Mouse (Mus musculus): ENCODE data around the gene Hps4. TPM values are rescaled to one million over a fixed set of nuclear protein-coding genes. Genes with fewer than 3 reads are reported as not detected.
"Not testable (repeated sequence)": the region's sequence is repeated elsewhere in the genome, so short reads cannot be mapped to it uniquely, and the experiment has no call there.

Gene Hps4
- polyA plus RNA-seq, 1 experiment from 2014 or later, result 18.9 TPM

GRCm38 (mm10) chr5:112412781-112413180 lies 69.9 kb downstream of the Hps4 start:
- not testable (repeated sequence) for ATAC-seq (replicated peaks; ENCODE audit: extremely low read depth, insufficient read depth, low FRiP score); H3K4me3 ChIP-seq (ENCODE audit: low read length); H3K4me2 ChIP-seq (ENCODE audit: low read depth, low read length); H3K9ac ChIP-seq (ENCODE audit: low read length); H3K27ac ChIP-seq (ENCODE audit: low read length); H3K4me1 ChIP-seq (ENCODE audit: control insufficient read depth, insufficient read depth, low read length); H3K9me3 ChIP-seq (replicated peaks; ENCODE audit: control insufficient read depth, low read length); H3K36me3 ChIP-seq (ENCODE audit: control insufficient read depth, insufficient read depth)
- 75% methylated on average over 4 of the region's 4 CpGs for WGBS
- H3K27me3 ChIP-seq (ENCODE audit: control insufficient read depth, insufficient read depth, low read length), result peaks cover 19% of the 10 kb centered on the region

GRCm38 (mm10) chr5:112416673-112417072 lies 73.8 kb downstream of the Hps4 start:
- Histone ChIP-seq H3K36me3 (ENCODE audit: control insufficient read depth, insufficient read depth) (no peaks in the 10 kb centered on the region), H3K4me1 (ENCODE audit: control insufficient read depth, insufficient read depth, low read length) (no peaks in the 10 kb centered on the region), H3K9ac (ENCODE audit: low read length) (no peak overlapping the region), H3K4me3 (ENCODE audit: low read length) (no peak overlapping the region), H3K4me2 (ENCODE audit: low read depth, low read length) (no peak overlapping the region), H3K27me3 (ENCODE audit: control insufficient read depth, insufficient read depth, low read length) (peaks cover 28% of the 10 kb centered on the region), H3K9me3 (replicated peaks; ENCODE audit: control insufficient read depth, low read length) (peaks cover 9% of the 10 kb centered on the region; the same call in 1 of the 2 replicates), H3K27ac (ENCODE audit: low read length) (no peak overlapping the region)
- ATAC-seq (replicated peaks; ENCODE audit: extremely low read depth, insufficient read depth, low FRiP score), result no peak
- 62% methylated on average over 5 of the region's 5 CpGs for WGBS

- peaks cover 33% of the 10 kb centered on the region for H3K27me3 ChIP-seq (ENCODE audit: control insufficient read depth, insufficient read depth, low read length)
These were observed 75.1 kb downstream of the Hps4 start for GRCm38 (mm10) chr5:112418023-112418422.

GRCm38 (mm10) chr5:112419535-112419934 lies 76.7 kb downstream of the Hps4 start:
- Histone ChIP-seq H3K36me3 (ENCODE audit: control insufficient read depth, insufficient read depth) (no peaks in the 10 kb centered on the region), H3K4me1 (ENCODE audit: control insufficient read depth, insufficient read depth, low read length) (no peaks in the 10 kb centered on the region), H3K27ac (ENCODE audit: low read length) (no peak overlapping the region), H3K9ac (ENCODE audit: low read length) (no peak overlapping the region), H3K9me3 (replicated peaks; ENCODE audit: control insufficient read depth, low read length) (no peaks in the 10 kb centered on the region), H3K27me3 (ENCODE audit: control insufficient read depth, insufficient read depth, low read length) (peaks cover 42% of the 10 kb centered on the region), H3K4me2 (ENCODE audit: low read depth, low read length) (no peak overlapping the region), H3K4me3 (ENCODE audit: low read length) (no peak overlapping the region)
- WGBS, result 34% methylated on average over 12 of the region's 12 CpGs
- no peak for ATAC-seq (replicated peaks; ENCODE audit: extremely low read depth, insufficient read depth, low FRiP score)

More at GRCm38 (mm10) chr5:112418023-112418422, 75.1 kb downstream of the Hps4 start:
- no peak overlapping the region for H3K27ac ChIP-seq (ENCODE audit: low read length)
- H3K4me1 ChIP-seq (ENCODE audit: control insufficient read depth, insufficient read depth, low read length), result no peaks in the 10 kb centered on the region
- 51% methylated on average over 4 of the region's 4 CpGs for WGBS
- ATAC-seq (replicated peaks; ENCODE audit: extremely low read depth, insufficient read depth, low FRiP score), result no peak
- no peak overlapping the region for H3K9ac ChIP-seq (ENCODE audit: low read length)
- H3K9me3 ChIP-seq (replicated peaks; ENCODE audit: control insufficient read depth, low read length), result peaks cover 9% of the 10 kb centered on the region; the same call in 1 of the 2 replicates
- H3K36me3 ChIP-seq (ENCODE audit: control insufficient read depth, insufficient read depth), result no peaks in the 10 kb centered on the region
- H3K4me3 ChIP-seq (ENCODE audit: low read length), result no peak overlapping the region
- no peak overlapping the region for H3K4me2 ChIP-seq (ENCODE audit: low read depth, low read length)

- no peak overlapping the region for H3K27ac ChIP-seq (ENCODE audit: low read length)
- H3K4me3 ChIP-seq (ENCODE audit: low read length), result no peak overlapping the region
- no peak overlapping the region for H3K4me2 ChIP-seq (ENCODE audit: low read depth, low read length)
- ATAC-seq (replicated peaks; ENCODE audit: extremely low read depth, insufficient read depth, low FRiP score), result no peak
- no peaks in the 10 kb centered on the region for H3K9me3 ChIP-seq (replicated peaks; ENCODE audit: control insufficient read depth, low read length)
- no peak overlapping the region for H3K9ac ChIP-seq (ENCODE audit: low read length)
- 70% methylated on average over 7 of the region's 7 CpGs for WGBS
- no peaks in the 10 kb centered on the region for H3K4me1 ChIP-seq (ENCODE audit: control insufficient read depth, insufficient read depth, low read length)
- peaks cover 54% of the 10 kb centered on the region for H3K27me3 ChIP-seq (ENCODE audit: control insufficient read depth, insufficient read depth, low read length)
- H3K36me3 ChIP-seq (ENCODE audit: control insufficient read depth, insufficient read depth), result no peaks in the 10 kb centered on the region
These were observed 83.8 kb downstream of the Hps4 start for GRCm38 (mm10) chr5:112426635-112427034.

- no peak overlapping the region for H3K27ac ChIP-seq (ENCODE audit: low read length)
- H3K9ac ChIP-seq (ENCODE audit: low read length), result no peak overlapping the region
- no peak overlapping the region for H3K4me2 ChIP-seq (ENCODE audit: low read depth, low read length)
- WGBS, result 40% methylated on average over 2 of the region's 2 CpGs
- no peaks in the 10 kb centered on the region for H3K9me3 ChIP-seq (replicated peaks; ENCODE audit: control insufficient read depth, low read length)
- H3K4me1 ChIP-seq (ENCODE audit: control insufficient read depth, insufficient read depth, low read length), result no peaks in the 10 kb centered on the region
- H3K27me3 ChIP-seq (ENCODE audit: control insufficient read depth, insufficient read depth, low read length), result peaks cover 56% of the 10 kb centered on the region
- H3K36me3 ChIP-seq (ENCODE audit: control insufficient read depth, insufficient read depth), result no peaks in the 10 kb centered on the region
- ATAC-seq (replicated peaks; ENCODE audit: extremely low read depth, insufficient read depth, low FRiP score), result no peak
- no peak overlapping the region for H3K4me3 ChIP-seq (ENCODE audit: low read length)
These were observed 84.4 kb downstream of the Hps4 start for GRCm38 (mm10) chr5:112427283-112427682.

Other genes with a start within 250 kb of the Hps4 start
- gene Cryba4, start 90.6 kb upstream of the Hps4 start, polyA plus RNA-seq (2015; fragmentation: Nextera tagmentation; extraction: Ambion mirVana), result 1.6 and 2.0 TPM in 2 replicates
- 1.5 TPM in 2 replicates for gene Crybb1, start 87.3 kb upstream of the Hps4 start, polyA plus RNA-seq (2015; fragmentation: Nextera tagmentation; extraction: Ambion mirVana)
- 51.0 and 53.0 TPM in 2 replicates for gene Tpst2, start 66.4 kb upstream of the Hps4 start, polyA plus RNA-seq (2015; fragmentation: Nextera tagmentation; extraction: Ambion mirVana)
- 19.1 and 20.1 TPM in 2 replicates for gene Tfip11, start 16.7 kb upstream of the Hps4 start, polyA plus RNA-seq (2015; fragmentation: Nextera tagmentation; extraction: Ambion mirVana)
- gene Srrd, start within 50 bp of the Hps4 start, polyA plus RNA-seq (2015; fragmentation: Nextera tagmentation; extraction: Ambion mirVana), result 23.5 and 24.7 TPM in 2 replicates
- 0.06 and 0.16 TPM in 2 replicates for gene Gm6583, start 12.9 kb downstream of the Hps4 start, polyA plus RNA-seq (2015; fragmentation: Nextera tagmentation; extraction: Ambion mirVana)
- gene Asphd2, start 51.8 kb downstream of the Hps4 start, polyA plus RNA-seq (2015; fragmentation: Nextera tagmentation; extraction: Ambion mirVana), result 0.67 and 0.94 TPM in 2 replicates
- not detected in 2 replicates for gene Gm6588, start 106.3 kb downstream of the Hps4 start, polyA plus RNA-seq (2015; fragmentation: Nextera tagmentation; extraction: Ambion mirVana)
- 0.34 and 0.39 TPM in 2 replicates for gene Sez6l, start 234.1 kb downstream of the Hps4 start, polyA plus RNA-seq (2015; fragmentation: Nextera tagmentation; extraction: Ambion mirVana)